15 mouse cellular contexts compared by ENCODE assay signal in genomic region chr1:154646156-154646950, GRCm38 (mm10).
"Had no signal": no experiment of that assay in that cellular context is flagged by ENCODE, and none has a peak within 500 bp of the region (broad histone marks: within the 10 kb centered on the region; RNA-seq: fewer than 3 reads in every experiment).

No protein-coding gene starts in this region.

- H3K4me3 ChIP-seq: limb, embryonic 15.5 days; liver, embryonic 12.5 days; megakaryocyte, embryonic 14.5 days; midbrain, embryonic 12.5 days; neural tube, embryonic 15.5 days had no signal

- DNase-seq: kidney, adult 8-10 months; kidney, postnatal 36 days; lung, embryonic 14.5 days; lung, postnatal 10 days; right cerebral cortex, adult 18-20 months; right cerebral cortex, postnatal 25 days; thymus, postnatal 4 days had no signal

- ATAC-seq: intestine, postnatal 0 days; liver, embryonic 12.5 days had no signal

- H3K27ac ChIP-seq: kidney, postnatal 0 days; limb, embryonic 15.5 days; liver, embryonic 12.5 days; macrophage; midbrain, embryonic 12.5 days; neural tube, embryonic 15.5 days had no signal

- H3K9me3 ChIP-seq: limb, embryonic 15.5 days; liver, embryonic 12.5 days; megakaryocyte, embryonic 14.5 days; midbrain, embryonic 12.5 days; neural tube, embryonic 15.5 days had no signal

- H3K9ac ChIP-seq: limb, embryonic 15.5 days; liver, embryonic 12.5 days; lung, embryonic 14.5 days; midbrain, embryonic 12.5 days; neural tube, embryonic 15.5 days had no signal

- H3K36me3 ChIP-seq: limb, embryonic 15.5 days; liver, embryonic 12.5 days; midbrain, embryonic 12.5 days; neural tube, embryonic 15.5 days had no signal

- H3K4me1 ChIP-seq: limb, embryonic 15.5 days; liver, embryonic 12.5 days; megakaryocyte, embryonic 14.5 days; midbrain, embryonic 12.5 days had no signal

- H3K27me3 ChIP-seq: limb, embryonic 15.5 days; liver, embryonic 12.5 days; megakaryocyte, embryonic 14.5 days; midbrain, embryonic 12.5 days; neural tube, embryonic 15.5 days had no signal

- H3K4me2 ChIP-seq: limb, embryonic 15.5 days; liver, embryonic 12.5 days; lung, embryonic 14.5 days; midbrain, embryonic 12.5 days; neural tube, embryonic 15.5 days had no signal
